Mouse (Mus musculus): Measurements from ENCODE around the gene Phlpp1.

- TF ChIP-seq POLR2A (IDR thresholded peaks at IDR 0.05; ENCODE audit: extremely low read depth, insufficient read depth, low read length) (no peak), CTCF (IDR thresholded peaks at IDR 0.05; ENCODE audit: low read depth, low read length) (no peak)
Observed at GRCm38 (mm10) chr1:106387264-106387663, 215.7 kb downstream of the Phlpp1 start.

Data from liver, adult 2 months (tissue).